Mouse (Mus musculus): Measurements from ENCODE around the gene Zfp599.

DNA sequence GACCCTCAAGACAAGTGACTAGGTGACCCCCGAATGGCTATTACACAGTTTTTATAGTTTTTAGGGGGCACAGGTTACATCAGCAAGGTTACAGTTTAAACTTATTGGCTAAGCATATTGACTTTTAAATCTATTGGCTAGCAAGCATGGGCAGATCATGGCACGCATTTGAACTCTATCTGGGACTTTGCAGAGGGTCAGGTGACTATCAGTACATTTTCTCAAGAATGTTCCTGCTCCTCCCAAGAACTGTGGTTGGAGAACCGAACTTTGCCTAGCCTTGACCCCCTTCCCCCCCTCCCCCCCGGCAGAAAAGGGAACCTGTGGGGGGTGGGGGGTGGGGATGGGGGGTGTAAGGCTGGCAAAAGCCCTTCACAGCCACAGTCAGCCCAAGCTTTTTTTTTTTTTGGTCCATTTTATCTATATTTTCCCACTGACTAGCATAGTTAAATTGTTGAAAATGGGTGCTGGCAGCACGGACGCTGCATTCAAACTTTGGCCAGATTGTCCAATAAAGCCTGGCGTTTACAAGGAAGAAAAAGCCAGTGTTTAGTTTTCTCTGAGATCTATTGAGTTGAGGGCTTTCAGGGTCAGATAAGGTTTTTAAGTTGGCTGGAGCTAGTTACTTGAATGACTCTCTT lies 30.2 kb downstream of the Zfp599 start:
- TF ChIP-seq POLR2A (IDR thresholded peaks at IDR 0.05; ENCODE audit: low read depth, low read length) (no peak), EP300 (IDR thresholded peaks at IDR 0.05; ENCODE audit: low read length) (no peak), CTCF (conservative IDR thresholded peaks at IDR 0.05 in 1 of 2, IDR thresholded peaks at IDR 0.05 in 1 of 2; ENCODE audit: low read depth in 2 of 2, low read length in 2 of 2) (no peak), E2F4 (IDR thresholded peaks at IDR 0.05; ENCODE audit: insufficient replicate concordance, low read depth, low read length) (no peak), MYC (IDR thresholded peaks at IDR 0.05; ENCODE audit: low read depth, low read length) (no peak), GABPA (IDR thresholded peaks at IDR 0.05; ENCODE audit: insufficient replicate concordance, low read depth, low read length) (no peak), UBTF (IDR thresholded peaks at IDR 0.05; ENCODE audit: low read depth, low read length) (no peak), MXI1 (IDR thresholded peaks at IDR 0.05; ENCODE audit: low read depth, low read length) (no peak), MEF2A (IDR thresholded peaks at IDR 0.05; ENCODE audit: borderline replicate concordance, low read depth, low read length) (no peak), TCF12 (IDR thresholded peaks at IDR 0.05; ENCODE audit: low read depth, low read length) (no peak), MAFK (IDR thresholded peaks at IDR 0.05; ENCODE audit: insufficient replicate concordance, low read length) (no peak), ZC3H11A (IDR thresholded peaks at IDR 0.05; ENCODE audit: low read depth, low read length) (no peak), JUND (conservative IDR thresholded peaks at IDR 0.05; ENCODE audit: low read depth, low read length) (no peak), POLR2AphosphoS2 (IDR thresholded peaks at IDR 0.05; ENCODE audit: low read depth, low read length) (no peak)

Measured in CH12.LX (cell line).